Comparison of ENCODE assay signal across 19 mouse cellular contexts in the genomic region with DNA sequence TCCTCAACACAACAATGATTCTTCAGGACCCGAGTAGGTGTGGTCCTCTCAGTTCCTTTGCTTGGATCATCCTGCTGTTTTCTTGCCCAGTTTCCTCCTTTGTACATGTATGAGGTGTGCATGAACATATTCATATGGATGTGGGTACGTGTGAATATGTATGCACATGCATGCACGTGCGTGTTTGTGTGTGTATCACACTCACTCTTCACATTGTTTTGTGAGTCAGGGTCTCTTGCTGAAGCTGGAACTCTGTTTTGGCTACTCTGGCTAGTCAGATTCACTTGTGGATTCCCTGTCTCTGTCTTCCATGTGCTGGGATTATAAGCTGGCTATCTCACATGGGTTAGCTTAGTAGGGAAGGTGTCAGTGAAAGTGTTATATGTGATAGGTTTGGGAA.
DNase-seq lines count a peak whose midpoint lies in the region; ATAC-seq lines count a peak whose summit lies in the region.
"Had no signal": no experiment of that assay in that cellular context is flagged by ENCODE, and none has a peak within 500 bp of the region (broad histone marks: within the 10 kb centered on the region; RNA-seq: fewer than 3 reads in every experiment).

No protein-coding gene starts in this region.

- WGBS in midbrain, embryonic 11.5 days = 90% methylated on average over 4 of the region's 4 CpGs
- WGBS in midbrain, embryonic 16.5 days = 90% methylated on average over 4 of the region's 4 CpGs

- H3K4me3 ChIP-seq in midbrain, embryonic 11.5 days (ENCODE audit: low read depth, low read length) = no peak overlapping the region
- no peak overlapping the region for H3K4me3 ChIP-seq in midbrain, embryonic 16.5 days (ENCODE audit: low read depth, low read length)

- H3K4me1 ChIP-seq in midbrain, embryonic 11.5 days (ENCODE audit: control insufficient read depth, insufficient read depth, low read length) = no peaks in the 10 kb centered on the region
- H3K4me1 ChIP-seq in midbrain, embryonic 16.5 days (ENCODE audit: control insufficient read depth, insufficient read depth, low read length) = no peaks in the 10 kb centered on the region

- ATAC-seq in midbrain, embryonic 11.5 days (ENCODE audit: low FRiP score) = no peak
- no peak for ATAC-seq in midbrain, embryonic 16.5 days
- ATAC-seq: activated CD4-positive, CD25-positive, alpha-beta regulatory T cell, adult 4 months; CD4-positive, CD25-positive, alpha-beta regulatory T cell, adult 4 months; Patski had no signal

- no peaks in the 10 kb centered on the region for H3K36me3 ChIP-seq in midbrain, embryonic 11.5 days (ENCODE audit: control insufficient read depth, insufficient read depth, low read length)
- H3K36me3 ChIP-seq in midbrain, embryonic 16.5 days (ENCODE audit: control insufficient read depth, insufficient read depth, low read length) = no peaks in the 10 kb centered on the region
- H3K36me3 ChIP-seq: G1E had no signal

- peak; percentile 52 for DNase-seq in heart, adult 11 months
- no peak for DNase-seq in heart, adult 18-20 months
- peak; percentile 57 for DNase-seq in midbrain, embryonic 11.5 days (ENCODE audit: low spot score, missing footprints)
- DNase-seq: adrenal gland, adult 2 months; adrenal gland, adult 8-10 months; adrenal gland, postnatal 10 days; adrenal gland, postnatal 14 days; adrenal gland, postnatal 25 days; adrenal gland, postnatal 36 days; B cell, adult 2 months; cerebellum, adult 11 months; cerebellum, adult 11-12 months; cerebellum, adult 18-20 months had no signal

- H3K4me2 ChIP-seq in midbrain, embryonic 11.5 days = no peak overlapping the region
- H3K4me2 ChIP-seq in midbrain, embryonic 16.5 days (ENCODE audit: low read length) = no peak overlapping the region

- no peak overlapping the region for H3K27ac ChIP-seq in midbrain, embryonic 11.5 days (ENCODE audit: low read depth, low read length)
- no peak overlapping the region for H3K27ac ChIP-seq in midbrain, embryonic 16.5 days (ENCODE audit: low read length)

- no peaks in the 10 kb centered on the region for H3K27me3 ChIP-seq in midbrain, embryonic 11.5 days (ENCODE audit: control insufficient read depth, insufficient read depth, low read length)
- no peaks in the 10 kb centered on the region for H3K27me3 ChIP-seq in midbrain, embryonic 16.5 days (ENCODE audit: control insufficient read depth, insufficient read depth, low read depth, low read length)
- H3K27me3 ChIP-seq: CH12.LX had no signal

- H3K9me3 ChIP-seq in midbrain, embryonic 11.5 days (ENCODE audit: control insufficient read depth, low read length) = no peaks in the 10 kb centered on the region
- H3K9me3 ChIP-seq in midbrain, embryonic 16.5 days (replicated peaks; ENCODE audit: control insufficient read depth, low read length, poor library complexity, severe bottlenecking) = no peaks in the 10 kb centered on the region
- H3K9me3 ChIP-seq: G1E had no signal

- no peak overlapping the region for H3K9ac ChIP-seq in midbrain, embryonic 11.5 days (ENCODE audit: low read length)
- no peak overlapping the region for H3K9ac ChIP-seq in midbrain, embryonic 16.5 days (ENCODE audit: low read depth, low read length)

Comparison
In these comparisons a context has a peak if more than half of its experiments do, and no peak if none do; other contexts are left out.
1. DNase-seq: peak in heart, adult 11 months (single experiment) and midbrain, embryonic 11.5 days (single experiment); none in heart, adult 18-20 months (0 of 2).